Mouse (Mus musculus): Measurements from ENCODE around the gene Olfr750. TPM values are rescaled to one million over a fixed set of nuclear protein-coding genes. Genes with fewer than 3 reads are reported as not detected.

Olfr750 gene
- total RNA-seq, 4 experiments from 2014 or later, result not detected

GRCm38 (mm10) chr14:51088166-51088969 is 14.1 kb upstream of the Olfr750 start:
- DNase-seq (ENCODE audit: low spot score), result peak; percentile 94

GRCm38 (mm10) chr14:51087762-51088161 is 13.5 kb upstream of the Olfr750 start:
- DNase-seq (ENCODE audit: low spot score), result no peak

- DNase-seq (ENCODE audit: low spot score), result no peak
Measured at GRCm38 (mm10) chr14:51085911-51086310, 11.7 kb upstream of the Olfr750 start.

GRCm38 (mm10) chr14:51085086-51085485 is 10.9 kb upstream of the Olfr750 start:
- no peak for DNase-seq (ENCODE audit: low spot score)

- DNase-seq (ENCODE audit: low spot score), result no peak
Measured at GRCm38 (mm10) chr14:51083805-51084204, 9.6 kb upstream of the Olfr750 start.

GRCm38 (mm10) chr14:51082599-51083581 is 8.7 kb upstream of the Olfr750 start:
- peak; percentile 86 for DNase-seq (ENCODE audit: low spot score)

GRCm38 (mm10) chr14:51081035-51081434 is 6.8 kb upstream of the Olfr750 start:
- DNase-seq (ENCODE audit: low spot score), result no peak

GRCm38 (mm10) chr14:51079180-51079579 is 4.9 kb upstream of the Olfr750 start:
- no peak for DNase-seq (ENCODE audit: low spot score)

GRCm38 (mm10) chr14:51069617-51070016 is 4.6 kb downstream of the Olfr750 start:
- DNase-seq (ENCODE audit: low spot score), result no peak

GRCm38 (mm10) chr14:51068956-51069355 is 5.3 kb downstream of the Olfr750 start:
- no peak for DNase-seq (ENCODE audit: low spot score)

GRCm38 (mm10) chr14:51060761-51061160 is 13.5 kb downstream of the Olfr750 start:
- no peak for DNase-seq (ENCODE audit: low spot score)

- no peak for DNase-seq (ENCODE audit: low spot score)
Measured at GRCm38 (mm10) chr14:51057401-51057831, 16.8 kb downstream of the Olfr750 start, which contains the start of gene Rnase12. Gene Rnase12 (minus strand): TSS chr14:51057661.

- DNase-seq (ENCODE audit: low spot score), result no peak
Measured at GRCm38 (mm10) chr14:51054243-51055237, 19.7 kb downstream of the Olfr750 start.

- DNase-seq (ENCODE audit: low spot score), result no peak
Measured at GRCm38 (mm10) chr14:51053176-51053575, 21.1 kb downstream of the Olfr750 start.

GRCm38 (mm10) chr14:51051941-51052340 is 22.3 kb downstream of the Olfr750 start:
- DNase-seq (ENCODE audit: low spot score), result no peak

GRCm38 (mm10) chr14:51050063-51050462 is 24.2 kb downstream of the Olfr750 start, which contains the start of gene Rnase11:
Gene Rnase11 (minus strand): TSS chr14:51050163.
- no peak for DNase-seq (ENCODE audit: low spot score)

GRCm38 (mm10) chr14:51047846-51048245 is 26.4 kb downstream of the Olfr750 start:
- no peak for DNase-seq (ENCODE audit: low spot score)

GRCm38 (mm10) chr14:51041769-51042168 is 32.5 kb downstream of the Olfr750 start, which contains the start of gene Rnase9:
Gene Rnase9 (minus strand): TSS chr14:51041869.
- no peak for DNase-seq (ENCODE audit: low spot score)

- no peak for DNase-seq (ENCODE audit: low spot score)
Measured at GRCm38 (mm10) chr14:51036214-51036613, 38.0 kb downstream of the Olfr750 start.

GRCm38 (mm10) chr14:51035206-51035605 is 39.0 kb downstream of the Olfr750 start:
- DNase-seq (ENCODE audit: low spot score), result no peak

Measured in heart, adult 8-10 months (tissue).